Mouse (Mus musculus): ENCODE measurements at regions not wholly inside any gene's neighbourhood (a gene's known extent, or its start where the extent isn't known, plus 50 kb on each side); places are given as distances from the start of the nearest gene placed in this dataset.
"Not testable (repeated sequence)": the region's sequence is repeated elsewhere in the genome, so short reads cannot be mapped to it uniquely, and the experiment has no call there.

- ATAC-seq (ENCODE audit: extremely low read depth, insufficient number of reproducible peaks, low FRiP score, poor library complexity, severe bottlenecking): not testable (repeated sequence)
Measured at GRCm38 (mm10) chr13:13888847-13889246, 65.4 kb upstream of the B3galnt2 start.

- peak; percentile 100 for ATAC-seq (ENCODE audit: extremely low read depth, insufficient number of reproducible peaks, low FRiP score, poor library complexity, severe bottlenecking)
Measured at GRCm38 (mm10) chr13:13889297-13890120, 64.8 kb upstream of the B3galnt2 start.

- ATAC-seq (ENCODE audit: extremely low read depth, insufficient number of reproducible peaks, low FRiP score, poor library complexity, severe bottlenecking): not testable (repeated sequence)
Measured at GRCm38 (mm10) chr13:13902186-13902585, 52.1 kb upstream of the B3galnt2 start.

Measured in neutrophil, adult 5-6 weeks (primary cell).